Mouse (Mus musculus) heart, embryonic 13.5 days (tissue): Measurements from ENCODE around the gene Upf2. TPM values are rescaled to one million over a fixed set of nuclear protein-coding genes. Genes with fewer than 3 reads are reported as not detected.
A peak's percentile ranks its signal among the peaks of the same experiment; 100 is the strongest.
"Not testable (repeated sequence)": the region's sequence is repeated elsewhere in the genome, so short reads cannot be mapped to it uniquely, and the experiment has no call there.

ENCODE experiments used
- ATAC-seq: fragments of 200-750 bp; cut with Nextera tagmentation; 2 replicates; pipeline ENCODE4 v1.8.0; 2017; ENCODE audit warnings: moderate TSS enrichment; ENCODE audit not compliant: insufficient number of reproducible peaks, low FRiP score, low TSS enrichment; ENCODE audit errors: extremely low read depth
- H3K27ac ChIP-seq: fragments of 300-500 bp; sonication (generic); replicated peaks from 2 replicates; pipeline ENCODE4 v1.5.1; 2015; ENCODE audit warnings: moderate library complexity, mild to moderate bottlenecking, inconsistent platforms
- H3K27me3 ChIP-seq: fragments of 300-500 bp; sonication (generic); replicated peaks from 2 replicates; pipeline ENCODE4 v1.6.1; 2015; ENCODE audit warnings: mild to moderate bottlenecking, inconsistent platforms
- H3K36me3 ChIP-seq: fragments of 300-500 bp; sonication (generic); 2 replicates; pipeline ENCODE4 v1.6.1; 2015; ENCODE audit warnings: mild to moderate bottlenecking, inconsistent platforms
- H3K4me1 ChIP-seq: fragments of 300-500 bp; sonication (generic); 2 replicates; pipeline ENCODE4 v1.6.1; 2015; ENCODE audit warnings: inconsistent platforms
- H3K4me2 ChIP-seq: fragments of 300-500 bp; sonication (generic); 2 replicates; pipeline ENCODE4 v1.6.1; 2015; ENCODE audit warnings: inconsistent platforms, mild to moderate bottlenecking, moderate library complexity
- H3K4me3 ChIP-seq: fragments of 300-500 bp; sonication (generic); 2 replicates; pipeline ENCODE4 v1.5.1; 2015; ENCODE audit warnings: moderate library complexity, mild to moderate bottlenecking, inconsistent platforms
- H3K9ac ChIP-seq: fragments of 300-500 bp; sonication (generic); 2 replicates; pipeline ENCODE4 v1.6.1; 2015; ENCODE audit warnings: inconsistent platforms, mild to moderate bottlenecking, moderate library complexity
- H3K9me3 ChIP-seq: fragments of 300-500 bp; sonication (generic); 2 replicates; pipeline ENCODE4 v1.6.1; 2016; ENCODE audit warnings: inconsistent platforms
- WGBS: fragments of 180-500 bp; shearing (Covaris S2); methylation state at CpG from one replicate; pipeline ENCODE4 v1.1.7; 2015; ENCODE audit warnings: mixed read lengths; 5-methylcytosine and 5-hydroxymethylcytosine counted together
- polyA plus RNA-seq: library from polyadenylated mRNA; unstranded; fragments of >200 nt; fragmentation: Nextera tagmentation; extraction: Ambion mirVana; gene quantifications from 2 replicates; pipeline ENCODE4 v1.2.1, GENCODE M21; 2015

The Upf2 gene
- polyA plus RNA-seq, 1 experiment from 2014 or later, result 5.6 TPM

- Histone ChIP-seq H3K9me3 (peaks cover 4% of the 10 kb centered on the region; the same call in 1 of the 2 replicates), H3K4me3 (no peak overlapping the region), H3K4me2 (no peak overlapping the region), H3K27ac (0 out of 2 replicates have a peak overlapping the region, but pooled peaks have one; percentile 4), H3K4me1 (peaks cover 35% of the 10 kb centered on the region), H3K36me3 (no peaks in the 10 kb centered on the region), H3K27me3 (no peaks in the 10 kb centered on the region), H3K9ac (no peak overlapping the region)
- WGBS, result 30% methylated on average over 11 of the region's 11 CpGs
- no peak for ATAC-seq
These were observed 120.5 kb downstream of the Upf2 start for GRCm38 (mm10) chr2:6071598-6072440.

- H3K9me3 ChIP-seq, result no peaks in the 10 kb centered on the region
- H3K27me3 ChIP-seq, result no peaks in the 10 kb centered on the region
- no peak for ATAC-seq
- 73% methylated on average over 7 of the region's 7 CpGs for WGBS
- no peaks in the 10 kb centered on the region for H3K36me3 ChIP-seq
- H3K4me3 ChIP-seq, result no peak overlapping the region
- no peak overlapping the region for H3K9ac ChIP-seq
- H3K27ac ChIP-seq, result no peak overlapping the region
- peaks cover 42% of the 10 kb centered on the region for H3K4me1 ChIP-seq
- H3K4me2 ChIP-seq, result no peak overlapping the region
These were observed 121.5 kb downstream of the Upf2 start for GRCm38 (mm10) chr2:6072685-6073260.

- H3K36me3 ChIP-seq, result no peaks in the 10 kb centered on the region
- WGBS, result 38% methylated on average over 10 of the region's 10 CpGs
- ATAC-seq, result no peak
- no peak overlapping the region for H3K4me2 ChIP-seq
- no peaks in the 10 kb centered on the region for H3K9me3 ChIP-seq
- peaks cover 44% of the 10 kb centered on the region for H3K4me1 ChIP-seq
- H3K4me3 ChIP-seq, result no peak overlapping the region
- peak overlapping the region; percentile 87 for H3K27ac ChIP-seq
- H3K9ac ChIP-seq, result no peak overlapping the region
- H3K27me3 ChIP-seq, result no peaks in the 10 kb centered on the region
These were observed 123.7 kb downstream of the Upf2 start for GRCm38 (mm10) chr2:6074891-6075529.

- 14% methylated on average over 1 of the region's 1 CpGs for WGBS
- Histone ChIP-seq H3K9ac (no peak overlapping the region), H3K9me3 (no peaks in the 10 kb centered on the region), H3K4me2 (no peak overlapping the region), H3K27me3 (no peaks in the 10 kb centered on the region), H3K27ac (peak overlapping the region; percentile 87), H3K36me3 (no peaks in the 10 kb centered on the region), H3K4me3 (no peak overlapping the region), H3K4me1 (peaks cover 44% of the 10 kb centered on the region)
- ATAC-seq, result no peak
These were observed 124.2 kb downstream of the Upf2 start for GRCm38 (mm10) chr2:6075530-6075896.

GRCm38 (mm10) chr2:6080037-6080436 is 128.8 kb downstream of the Upf2 start:
- WGBS, result 85% methylated on average over 1 of the region's 1 CpGs

GRCm38 (mm10) chr2:6081108-6081507 is 129.8 kb downstream of the Upf2 start:
- Histone ChIP-seq H3K4me2 (no peak overlapping the region), H3K27ac (no peak overlapping the region), H3K9ac (no peak overlapping the region), H3K9me3 (no peaks in the 10 kb centered on the region), H3K27me3 (no peaks in the 10 kb centered on the region), H3K4me3 (no peak overlapping the region), H3K4me1 (peaks cover 19% of the 10 kb centered on the region), H3K36me3 (no peaks in the 10 kb centered on the region)
- 57% methylated on average over 8 of the region's 8 CpGs for WGBS
- no peak for ATAC-seq

More at GRCm38 (mm10) chr2:6080037-6080436, 128.8 kb downstream of the Upf2 start:
- Histone ChIP-seq H3K27me3 (no peaks in the 10 kb centered on the region), H3K4me3 (no peak overlapping the region), H3K4me2 (no peak overlapping the region), H3K36me3 (no peaks in the 10 kb centered on the region), H3K27ac (no peak overlapping the region), H3K9ac (no peak overlapping the region), H3K9me3 (no peaks in the 10 kb centered on the region), H3K4me1 (peaks cover 18% of the 10 kb centered on the region)
- no peak for ATAC-seq

- Histone ChIP-seq H3K4me1 (peaks cover 25% of the 10 kb centered on the region), H3K36me3 (no peaks in the 10 kb centered on the region), H3K4me2 (no peak overlapping the region), H3K9me3 (no peaks in the 10 kb centered on the region), H3K27me3 (no peaks in the 10 kb centered on the region), H3K4me3 (no peak overlapping the region), H3K9ac (no peak overlapping the region), H3K27ac (no peak overlapping the region)
- no peak for ATAC-seq
- 63% methylated on average over 6 of the region's 6 CpGs for WGBS
These were observed 131.3 kb downstream of the Upf2 start for GRCm38 (mm10) chr2:6082615-6083014.

GRCm38 (mm10) chr2:6083696-6084095 is 132.4 kb downstream of the Upf2 start:
- no peak for ATAC-seq
- Histone ChIP-seq H3K9me3 (no peaks in the 10 kb centered on the region), H3K36me3 (no peaks in the 10 kb centered on the region), H3K4me2 (no peak overlapping the region), H3K9ac (no peak overlapping the region), H3K4me3 (no peak overlapping the region), H3K27ac (no peak overlapping the region), H3K27me3 (no peaks in the 10 kb centered on the region), H3K4me1 (peaks cover 21% of the 10 kb centered on the region)
- 74% methylated on average over 1 of the region's 1 CpGs for WGBS

- no peaks in the 10 kb centered on the region for H3K9me3 ChIP-seq
- 0 out of 2 replicates have a peak overlapping the region, but pooled peaks have one; percentile 36 for H3K27ac ChIP-seq
- H3K4me1 ChIP-seq, result peaks cover 21% of the 10 kb centered on the region
- WGBS, result 60% methylated on average over 19 of the region's 19 CpGs
- no peaks in the 10 kb centered on the region for H3K36me3 ChIP-seq
- H3K27me3 ChIP-seq, result no peaks in the 10 kb centered on the region
- no peak overlapping the region for H3K9ac ChIP-seq
- no peak for ATAC-seq
- H3K4me2 ChIP-seq, result no peak overlapping the region
- H3K4me3 ChIP-seq, result no peak overlapping the region
These were observed 134.6 kb downstream of the Upf2 start for GRCm38 (mm10) chr2:6085622-6086530.

- H3K4me2 ChIP-seq, result no peak overlapping the region
- H3K9ac ChIP-seq, result no peak overlapping the region
- peaks cover 21% of the 10 kb centered on the region for H3K4me1 ChIP-seq
- ATAC-seq, result no peak
- no peaks in the 10 kb centered on the region for H3K36me3 ChIP-seq
- no peaks in the 10 kb centered on the region for H3K9me3 ChIP-seq
- H3K27ac ChIP-seq, result no peak overlapping the region
- H3K27me3 ChIP-seq, result no peaks in the 10 kb centered on the region
- H3K4me3 ChIP-seq, result no peak overlapping the region
- WGBS, result 94% methylated on average over 5 of the region's 5 CpGs
These were observed 135.9 kb downstream of the Upf2 start for GRCm38 (mm10) chr2:6087151-6087550.

GRCm38 (mm10) chr2:6089941-6090340 is 138.7 kb downstream of the Upf2 start:
- H3K27me3 ChIP-seq, H3K36me3 ChIP-seq, H3K27ac ChIP-seq, H3K4me3 ChIP-seq, ATAC-seq, H3K9ac ChIP-seq, H3K4me2 ChIP-seq, H3K9me3 ChIP-seq: not testable (repeated sequence)
- peaks cover 17% of the 10 kb centered on the region for H3K4me1 ChIP-seq
- 74% methylated on average over 16 of the region's 16 CpGs for whole genome bisulfite sequencing
